Mouse (Mus musculus): Measurements from ENCODE around the gene Gtf2e1. TPM values are rescaled to one million over a fixed set of nuclear protein-coding genes. Genes with fewer than 3 reads are reported as not detected.

Gene Gtf2e1
- polyA plus RNA-seq, 1 experiment from 2014 or later: 47.5 TPM

Other genes starting within 250 kb of the Gtf2e1 start
- 1.9 and 4.0 TPM in 2 replicates for gene Stxbp5l, start 154.8 kb downstream of the Gtf2e1 start, polyA plus RNA-seq (2016; fragmentation: Nextera tagmentation; extraction: Ambion mirVana)
- gene Rabl3, start 96 bp upstream of the Gtf2e1 start, polyA plus RNA-seq (2016; fragmentation: Nextera tagmentation; extraction: Ambion mirVana): 38.3 and 40.5 TPM in 2 replicates
- gene Hgd, start 40.4 kb upstream of the Gtf2e1 start, polyA plus RNA-seq (2016; fragmentation: Nextera tagmentation; extraction: Ambion mirVana): 0.12 TPM in 1 of 2 replicates, not detected in the other
- gene Ndufb4, start 114.7 kb upstream of the Gtf2e1 start, polyA plus RNA-seq (2016; fragmentation: Nextera tagmentation; extraction: Ambion mirVana): 47.6 and 54.3 TPM in 2 replicates
- gene Fstl1, start 237.1 kb upstream of the Gtf2e1 start, polyA plus RNA-seq (2016; fragmentation: Nextera tagmentation; extraction: Ambion mirVana): 170 and 178 TPM in 2 replicates

All from hindbrain, embryonic 10.5 days (tissue).